Mouse (Mus musculus) midbrain, embryonic 16.5 days (tissue): ENCODE results near the gene Psmb5. TPM values are rescaled to one million over a fixed set of nuclear protein-coding genes. Genes with fewer than 3 reads are reported as not detected.

ENCODE experiments used
- microRNA counts: library from miRNA; unstranded; fragments of <30 nt; microRNA quantifications from one replicate; lab custom pipeline; 2016
- microRNA-seq: library from miRNA; unstranded; fragments of <30 nt; microRNA quantifications from one replicate; pipeline ENCODE4, GENCODE M21; 2017
- polyA plus RNA-seq: library from polyadenylated mRNA; unstranded; fragments of >200 nt; fragmentation: Nextera tagmentation; extraction: Ambion mirVana; gene quantifications from 2 replicates; pipeline ENCODE4 v1.2.1, GENCODE M21; 2015

Psmb5 gene
- polyA plus RNA-seq, 1 experiment from 2014 or later, result 432 TPM

MicroRNA genes within 50 kb of the gene (microRNA counts, 519-probe panel; counts per million panel counts)
- 386 counts per million, percentile 18 among the panel's probes with 10 or more counts for microRNA mmu-miR-686 (lab: Ali Mortazavi, UCI)

Small RNAs within 50 kb of the gene (microRNA-seq; reads per million reads assigned to microRNA genes)
- gene Mir686 (not detected), gene Mir6948 (0.86 reads per million)

Other genes starting within 250 kb of the Psmb5 start
- 4.3 and 4.9 TPM in 2 replicates for gene Slc7a7, start 200.2 kb downstream of the Psmb5 start, polyA plus RNA-seq
- 247 and 252 TPM in 2 replicates for gene Mrpl52, start 191.1 kb downstream of the Psmb5 start, polyA plus RNA-seq
- 43.5 and 43.9 TPM in 2 replicates for gene Mmp14, start 186.4 kb downstream of the Psmb5 start, polyA plus RNA-seq
- 26.9 and 28.2 TPM in 2 replicates for gene Lrp10, start 153.9 kb downstream of the Psmb5 start, polyA plus RNA-seq
- 46.0 and 48.9 TPM in 2 replicates for gene Rem2, start 141.9 kb downstream of the Psmb5 start, polyA plus RNA-seq
- gene Prmt5, start 100.5 kb downstream of the Psmb5 start, polyA plus RNA-seq, result 105 and 106 TPM in 2 replicates
- 12.9 and 13.1 TPM in 2 replicates for gene Haus4, start 63.4 kb downstream of the Psmb5 start, polyA plus RNA-seq
- gene Ajuba, start 40.5 kb downstream of the Psmb5 start, polyA plus RNA-seq, result 4.6 and 5.5 TPM in 2 replicates
- 5.2 and 5.6 TPM in 2 replicates for gene 4931414P19Rik, start 12.0 kb downstream of the Psmb5 start, polyA plus RNA-seq
- 0.06 TPM in 1 of 2 replicates, not detected in the other for gene Psmb11, start 3.4 kb upstream of the Psmb5 start, polyA plus RNA-seq
- not detected in 2 replicates for gene Gm17606, start 22.9 kb upstream of the Psmb5 start, polyA plus RNA-seq
- gene Cdh24, start 23.3 kb upstream of the Psmb5 start, polyA plus RNA-seq, result 9.6 and 11.2 TPM in 2 replicates
- 58.9 and 63.9 TPM in 2 replicates for gene 1700123O20Rik, start 68.2 kb upstream of the Psmb5 start, polyA plus RNA-seq
- gene Acin1, start 68.9 kb upstream of the Psmb5 start, polyA plus RNA-seq, result 108 and 123 TPM in 2 replicates
- gene Gm29776, start 80.8 kb upstream of the Psmb5 start, polyA plus RNA-seq, result 0.15 and 0.29 TPM in 2 replicates
- gene Cebpe, start 94.2 kb upstream of the Psmb5 start, polyA plus RNA-seq, result not detected in 2 replicates
- gene Slc7a8, start 163.9 kb upstream of the Psmb5 start, polyA plus RNA-seq, result 8.8 and 12.0 TPM in 2 replicates
- gene Rnf212b, start 196.1 kb upstream of the Psmb5 start, polyA plus RNA-seq, result not detected in 2 replicates